Mouse (Mus musculus) liver, embryonic 14.5 days (tissue): ENCODE measurements at regions not wholly inside any gene's neighbourhood (a gene's known extent, or its start where the extent isn't known, plus 50 kb on each side); places are given as distances from the start of the nearest gene placed in this dataset.

ENCODE experiments used
- CTCF ChIP-seq: IDR thresholded peaks from 2 replicates; pipeline ENCODE4 v1.5.1; 2016; ENCODE audit warnings: antibody characterized with exemption, low read depth, control low read depth
- EP300 ChIP-seq: IDR thresholded peaks from 2 replicates; pipeline ENCODE4 v1.6.1; 2016; ENCODE audit warnings: antibody characterized with exemption, low read depth

DNA sequence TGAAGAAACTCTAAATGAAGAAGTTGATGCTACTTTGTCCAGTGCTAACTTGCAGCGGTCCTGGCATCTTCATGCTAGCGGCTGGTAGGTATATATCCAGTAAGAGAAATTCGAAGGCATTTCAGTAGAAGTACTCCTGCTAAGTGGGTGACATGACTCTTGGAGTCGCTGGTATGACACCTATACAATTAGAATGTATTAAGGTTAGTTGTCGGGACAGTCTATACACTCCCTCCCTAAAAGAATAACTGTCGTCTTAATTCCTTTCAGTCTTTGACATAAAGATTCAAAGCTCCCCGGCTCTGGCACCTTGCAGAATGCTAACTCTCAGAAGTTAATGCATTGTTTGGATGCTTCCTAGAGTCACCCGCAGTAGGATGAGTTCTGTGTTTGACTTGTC, 70.1 kb downstream of the Sox4 start:
- no peak for TF ChIP-seq CTCF
- no peak for TF ChIP-seq EP300
